Mouse (Mus musculus): ENCODE data around the gene Ferd3l.

- TF ChIP-seq CTCF (IDR thresholded peaks at IDR 0.05; ENCODE audit: low read depth, low read length) (no peak), POLR2A (IDR thresholded peaks at IDR 0.05; ENCODE audit: extremely low read depth, insufficient read depth, low read length) (no peak)
Measured at GRCm38 (mm10) chr12:33894621-33895020, 33.6 kb upstream of the Ferd3l start.

All from liver, adult 2 months (tissue).